Mouse (Mus musculus) Patski (cell line): ENCODE data around the gene Ip6k2. TPM values are rescaled to one million over a fixed set of nuclear protein-coding genes. Genes with fewer than 3 reads are reported as not detected.

Source experiments
- ATAC-seq: fragments of 100-300 bp; one replicate; pipeline ENCODE4 v1.8.0; 2021
- CTCF ChIA-PET: fragments of 350-600 bp; sonication (Branson Sonifier 250); formaldehyde crosslinking; loops from one replicate; lab custom pipeline; 2022; ENCODE audit warnings: inconsistent platforms; lab: Charles Lee
- POLR2A ChIA-PET: fragments of 350-600 bp; sonication (Branson Sonifier 250); formaldehyde crosslinking; loops from one replicate; lab custom pipeline; 2022; ENCODE audit warnings: antibody characterized with exemption, inconsistent platforms; lab: Charles Lee
- DNase-seq: peaks from one replicate; pipeline ENCODE4 v3.0.0-alpha.2; 2011; ENCODE audit warnings: low read depth, low spot score
- H3K27me3 ChIP-seq: fragments of 371-371 bp; one replicate; pipeline ENCODE4 v1.5.1; 2021
- CTCF ChIP-seq: fragments of 100-300 bp; IDR thresholded peaks from one replicate; pipeline ENCODE4 v1.5.1; 2021
- in situ Hi-C: fragments of 300-500 bp; cut with MboI; formaldehyde crosslinking; loops from 3 replicates; pipeline ENCODE4 v1.11.1; 2018; ENCODE audit warnings: low pct_unique_long_range_greater_than_20kb, mixed read lengths
- polyA plus RNA-seq: library from polyadenylated mRNA; unstranded; gene quantifications from one replicate; pipeline ENCODE4 v1.2.3, GENCODE M21; 2021

Ip6k2 gene
- polyA plus RNA-seq, 1 experiment from 2014 or later, result 89.9 TPM

- DNase-seq, result peak; percentile 46
- ChIA-PET POLR2A (no interaction called here), CTCF (no interaction called here)
- TF ChIP-seq CTCF, result no peak
- H3K27me3 ChIP-seq, result no peaks in the 10 kb centered on the region
- in situ Hi-C loops, result no loop called here
- peak; percentile 82 for ATAC-seq
These were observed 12.9 kb downstream of the Ip6k2 start for GRCm38 (mm10) chr9:108796351-108796981.

GRCm38 (mm10) chr9:108797477-108797876 lies 13.9 kb downstream of the Ip6k2 start:
- H3K27me3 ChIP-seq, result no peaks in the 10 kb centered on the region
- ChIA-PET CTCF (interaction anchor here (1.7 to 2.8 kb wide), 2 partner anchors 11 to 13 kb away, joined by 5 to 15 read pairs; partner anchors contain the start of genes Ip6k2 and Nckipsd), POLR2A (no interaction called here)
- ATAC-seq, result no peak
- no peak for TF ChIP-seq CTCF
- DNase-seq, result no peak
- in situ Hi-C loops, result no loop called here

- ATAC-seq (no peak), DNase-seq (no peak)
- TF ChIP-seq CTCF, result no peak
- in situ Hi-C loops, result no loop called here
- no peaks in the 10 kb centered on the region for H3K27me3 ChIP-seq
- POLR2A ChIA-PET, result interaction anchor here (1.1 to 1.8 kb wide), 3 partner anchors 12 to 58 kb away, joined by 4 to 11 read pairs (median 6); no protein-coding TSS in a partner anchor
- CTCF ChIA-PET, result interaction anchor here (1.4 to 2.8 kb wide), 5 partner anchors 9 to 19 kb away, joined by 4 to 15 read pairs (median 5); partner anchors contain the start of genes Ip6k2 and Nckipsd
These were observed 15.0 kb downstream of the Ip6k2 start for GRCm38 (mm10) chr9:108798508-108799075.

GRCm38 (mm10) chr9:108799564-108799963 lies 16.0 kb downstream of the Ip6k2 start:
- DNase-seq (no peak), ATAC-seq (no peak)
- CTCF ChIA-PET, result interaction anchor here (1.4 to 2.8 kb wide), 5 partner anchors 10 to 20 kb away, joined by 3 to 15 read pairs (median 5); partner anchors contain the start of gene Ip6k2
- H3K27me3 ChIP-seq, result no peaks in the 10 kb centered on the region
- POLR2A ChIA-PET, result interaction anchor here (1.1 to 1.8 kb wide), 3 partner anchors 13 to 57 kb away, joined by 4 to 11 read pairs (median 6); no protein-coding TSS in a partner anchor
- TF ChIP-seq CTCF, result no peak
- in situ Hi-C loops, result no loop called here

GRCm38 (mm10) chr9:108805768-108806167 lies 22.2 kb downstream of the Ip6k2 start:
- CTCF ChIA-PET, result no interaction called here
- H3K27me3 ChIP-seq, result no peaks in the 10 kb centered on the region
- ATAC-seq, result no peak
- no peak for DNase-seq
- no peak for TF ChIP-seq CTCF
- in situ Hi-C loops, result no loop called here
- POLR2A ChIA-PET, result no interaction called here

- ChIA-PET CTCF (interaction anchor here (0.8 kb wide), 1 partner anchor 39 kb away, joined by 3 read pairs; no protein-coding TSS in a partner anchor), POLR2A (no interaction called here)
- DNase-seq, result no peak
- TF ChIP-seq CTCF, result no peak
- no peaks in the 10 kb centered on the region for H3K27me3 ChIP-seq
- in situ Hi-C loops, result no loop called here
- no peak for ATAC-seq
These were observed 22.8 kb downstream of the Ip6k2 start for GRCm38 (mm10) chr9:108806379-108806778.

- ATAC-seq (no peak), DNase-seq (no peak)
- CTCF ChIA-PET, result interaction anchor here (0.8 to 2.3 kb wide), 2 partner anchors 13 to 39 kb away, joined by 3 to 6 read pairs; no protein-coding TSS in a partner anchor
- in situ Hi-C loops, result no loop called here
- no peak for TF ChIP-seq CTCF
- no peaks in the 10 kb centered on the region for H3K27me3 ChIP-seq
- POLR2A ChIA-PET, result no interaction called here
These were observed 23.2 kb downstream of the Ip6k2 start for GRCm38 (mm10) chr9:108806831-108807230.

- no peak for DNase-seq
- ChIA-PET POLR2A (no interaction called here), CTCF (interaction anchor here (1.3 to 2.3 kb wide), 3 partner anchors 9 to 26 kb away, joined by 3 to 6 read pairs (median 5); no protein-coding TSS in a partner anchor)
- in situ Hi-C loops, result no loop called here
- no peaks in the 10 kb centered on the region for H3K27me3 ChIP-seq
- ATAC-seq, result no peak
- TF ChIP-seq CTCF, result no peak
These were observed 24.1 kb downstream of the Ip6k2 start for GRCm38 (mm10) chr9:108807674-108808073.

- no peaks in the 10 kb centered on the region for H3K27me3 ChIP-seq
- no peak for DNase-seq
- ATAC-seq, result peak; percentile 85
- no peak for TF ChIP-seq CTCF
- in situ Hi-C loops, result no loop called here
- CTCF ChIA-PET, result interaction anchor here (1.2 to 2.3 kb wide), 5 partner anchors 10 to 54 kb away, joined by 3 to 6 read pairs (median 5); no protein-coding TSS in a partner anchor
- POLR2A ChIA-PET, result no interaction called here
These were observed 24.6 kb downstream of the Ip6k2 start, which contains the start of gene Nckipsd for GRCm38 (mm10) chr9:108808163-108808665. Nckipsd (plus strand) TSS chr9:108808368.

- no peak for ATAC-seq
- ChIA-PET POLR2A (interaction anchor here (1.0 to 2.0 kb wide), 3 partner anchors 9 to 24 kb away, joined by 3 to 7 read pairs (median 6); no protein-coding TSS in a partner anchor), CTCF (interaction anchor here (1.2 to 2.3 kb wide), 5 partner anchors 9 to 55 kb away, joined by 3 to 6 read pairs (median 4); no protein-coding TSS in a partner anchor)
- in situ Hi-C loops, result no loop called here
- DNase-seq, result no peak
- no peak for TF ChIP-seq CTCF
- no peaks in the 10 kb centered on the region for H3K27me3 ChIP-seq
These were observed 25.6 kb downstream of the Ip6k2 start for GRCm38 (mm10) chr9:108809188-108809587.
